Mouse (Mus musculus): Measurements from ENCODE around the gene Chrng.

The Chrng gene

GRCm38 (mm10) chr1:87198119-87199065 lies 6.1 kb upstream of the Chrng start:
- DNase-seq = peak in 1 of 2 experiments; percentile 19

GRCm38 (mm10) chr1:87200811-87201210 lies 3.6 kb upstream of the Chrng start:
- no peak for DNase-seq

- DNase-seq = no peak
These were observed 2.6 kb upstream of the Chrng start for GRCm38 (mm10) chr1:87201848-87202247.

GRCm38 (mm10) chr1:87203779-87204178 lies 678 bp upstream of the Chrng start:
- DNase-seq = no peak

GRCm38 (mm10) chr1:87205038-87205437 lies 581 bp downstream of the Chrng start:
- DNase-seq = no peak

GRCm38 (mm10) chr1:87205502-87205901 lies 1.0 kb downstream of the Chrng start:
- no peak for DNase-seq

- DNase-seq = peak in 1 of 2 experiments; percentile 37
These were observed 1.9 kb downstream of the Chrng start for GRCm38 (mm10) chr1:87206339-87206738.

- DNase-seq = no peak
These were observed 7.0 kb downstream of the Chrng start for GRCm38 (mm10) chr1:87211431-87211830.

GRCm38 (mm10) chr1:87213735-87214704 lies 9.6 kb downstream of the Chrng start, which contains the start of gene Eif4e2:
Eif4e2 (plus strand) TSS chr1:87213914.
- DNase-seq = peak; percentile 95 to 96

GRCm38 (mm10) chr1:87214748-87215147 lies 10.3 kb downstream of the Chrng start:
- no peak for DNase-seq

- peak; percentile 41 to 66 for DNase-seq
These were observed 13.5 kb downstream of the Chrng start for GRCm38 (mm10) chr1:87217938-87218337.

GRCm38 (mm10) chr1:87225739-87226138 lies 21.3 kb downstream of the Chrng start:
- no peak for DNase-seq

- DNase-seq = no peak
These were observed 22.1 kb downstream of the Chrng start for GRCm38 (mm10) chr1:87226409-87227159.

- DNase-seq = no peak
These were observed 22.7 kb downstream of the Chrng start for GRCm38 (mm10) chr1:87227160-87227550.

- DNase-seq = peak in 1 of 2 experiments; percentile 36
These were observed 26.1 kb downstream of the Chrng start for GRCm38 (mm10) chr1:87230606-87231005.

GRCm38 (mm10) chr1:87232197-87232596 lies 27.7 kb downstream of the Chrng start:
- no peak for DNase-seq

- peak in 1 of 2 experiments; percentile 30 for DNase-seq
These were observed 34.6 kb downstream of the Chrng start for GRCm38 (mm10) chr1:87239056-87239455.

- DNase-seq = no peak
These were observed 38.6 kb downstream of the Chrng start for GRCm38 (mm10) chr1:87243021-87243420.

GRCm38 (mm10) chr1:87245430-87245829 lies 41.0 kb downstream of the Chrng start:
- DNase-seq = no peak

- peak; percentile 83 to 89 for DNase-seq
These were observed 41.7 kb downstream of the Chrng start for GRCm38 (mm10) chr1:87245929-87246815.

GRCm38 (mm10) chr1:87252040-87252609 lies 47.7 kb downstream of the Chrng start:
- DNase-seq = no peak

All from kidney, postnatal 36 days (tissue).